Mouse (Mus musculus): ENCODE data around the gene B230104I21Rik.

B230104I21Rik gene

GRCm38 (mm10) chr4:154393196-154394122 lies 57.5 kb downstream of the B230104I21Rik start:
- DNase-seq (ENCODE audit: low spot score in 2 of 2), result no peak

- no peak for DNase-seq (ENCODE audit: low spot score in 2 of 2)
Observed at GRCm38 (mm10) chr4:154394123-154394722, 58.3 kb downstream of the B230104I21Rik start.

- DNase-seq (ENCODE audit: low spot score in 2 of 2), result no peak
Observed at GRCm38 (mm10) chr4:154396652-154397301, 60.9 kb downstream of the B230104I21Rik start.
